24 mouse cellular contexts compared by ENCODE assay signal in genomic region chr1:158741449-158741848, GRCm38 (mm10).
A peak's percentile ranks its signal among the peaks of the same experiment; 100 is the strongest.
DNase-seq lines count a peak whose midpoint lies in the region; ATAC-seq and TF ChIP-seq lines count a peak whose summit lies in the region.
"Had no signal": no experiment of that assay in that cellular context is flagged by ENCODE, and none has a peak within 500 bp of the region (broad histone marks: within the 10 kb centered on the region; RNA-seq: fewer than 3 reads in every experiment).

No protein-coding gene starts in this region.

- H3K4me3 ChIP-seq in embryonic facial prominence, embryonic 13.5 days: no peak overlapping the region
- H3K4me3 ChIP-seq in limb, embryonic 13.5 days: no peak overlapping the region
- H3K4me3 ChIP-seq in thymus, adult 2 months (ENCODE audit: control insufficient read depth, insufficient read depth, low read length): no peak overlapping the region
- H3K4me3 ChIP-seq in liver, postnatal 0 days (ENCODE audit: low read depth, low read length): no peak overlapping the region
- H3K4me3 ChIP-seq: forebrain, embryonic 13.5 days; heart, embryonic 12.5 days; hindbrain, embryonic 15.5 days; intestine, embryonic 15.5 days; midbrain, embryonic 10.5 days had no signal

- no peak for TF ChIP-seq EP300 in liver, postnatal 0 days (IDR thresholded peaks at IDR 0.05; ENCODE audit: low read depth)

- no peak overlapping the region for H3K4me2 ChIP-seq in embryonic facial prominence, embryonic 13.5 days
- H3K4me2 ChIP-seq in limb, embryonic 13.5 days (replicated peaks): no peak overlapping the region
- H3K4me2 ChIP-seq in liver, postnatal 0 days (ENCODE audit: low read depth, low read length): no peak overlapping the region
- H3K4me2 ChIP-seq: forebrain, embryonic 13.5 days; heart, embryonic 12.5 days; hindbrain, embryonic 15.5 days; intestine, embryonic 15.5 days had no signal

- no peak for TF ChIP-seq POLR2A in thymus, adult 2 months (IDR thresholded peaks at IDR 0.05; ENCODE audit: control insufficient read depth, extremely low read depth, insufficient read depth, low read length, poor library complexity)

- ATAC-seq in embryonic facial prominence, embryonic 13.5 days (ENCODE audit: insufficient number of reproducible peaks, insufficient read depth, low FRiP score, low TSS enrichment, low read depth): no peak
- ATAC-seq in limb, embryonic 13.5 days (ENCODE audit: low FRiP score, low read depth): peak; percentile 71; the same call in 1 of the 2 replicates
- no peak for ATAC-seq in liver, postnatal 0 days
- ATAC-seq: activated CD4-positive, CD25-positive, alpha-beta regulatory T cell, adult 4 months; forebrain, embryonic 13.5 days; intestine, embryonic 15.5 days had no signal

- H3K9me3 ChIP-seq in embryonic facial prominence, embryonic 13.5 days: no peaks in the 10 kb centered on the region
- H3K9me3 ChIP-seq in limb, embryonic 13.5 days: no peaks in the 10 kb centered on the region
- H3K9me3 ChIP-seq in liver, postnatal 0 days (ENCODE audit: low read length): no peaks in the 10 kb centered on the region
- H3K9me3 ChIP-seq: forebrain, embryonic 13.5 days; heart, embryonic 12.5 days; hindbrain, embryonic 15.5 days; intestine, embryonic 15.5 days; midbrain, embryonic 10.5 days had no signal

- peaks cover 27% of the 10 kb centered on the region for H3K4me1 ChIP-seq in embryonic facial prominence, embryonic 13.5 days
- H3K4me1 ChIP-seq in limb, embryonic 13.5 days: peaks cover 23% of the 10 kb centered on the region
- no peaks in the 10 kb centered on the region for H3K4me1 ChIP-seq in thymus, adult 2 months (replicated peaks; ENCODE audit: control insufficient read depth, insufficient read depth, low read length)
- no peaks in the 10 kb centered on the region for H3K4me1 ChIP-seq in liver, postnatal 0 days (ENCODE audit: insufficient read depth)
- H3K4me1 ChIP-seq: hindbrain, embryonic 15.5 days; intestine, embryonic 15.5 days had no signal

- H3K9ac ChIP-seq in embryonic facial prominence, embryonic 13.5 days: no peak overlapping the region
- H3K9ac ChIP-seq in limb, embryonic 13.5 days: no peak overlapping the region
- no peak overlapping the region for H3K9ac ChIP-seq in liver, postnatal 0 days (replicated peaks)
- H3K9ac ChIP-seq: forebrain, embryonic 13.5 days; heart, embryonic 12.5 days; hindbrain, embryonic 15.5 days; intestine, embryonic 15.5 days had no signal

- TF ChIP-seq CTCF in thymus, adult 2 months (IDR thresholded peaks at IDR 0.05; ENCODE audit: borderline replicate concordance, control insufficient read depth, extremely low read depth, insufficient read depth, low read length, poor library complexity): no peak
- no peak for TF ChIP-seq CTCF in liver, postnatal 0 days (IDR thresholded peaks at IDR 0.05; ENCODE audit: low read depth)

- peak overlapping the region; percentile 49; the same call in 1 of the 2 replicates for H3K27ac ChIP-seq in embryonic facial prominence, embryonic 13.5 days
- H3K27ac ChIP-seq in limb, embryonic 13.5 days: no peak overlapping the region
- H3K27ac ChIP-seq in thymus, adult 2 months (ENCODE audit: control insufficient read depth, insufficient read depth, low read length): no peak overlapping the region
- H3K27ac ChIP-seq in liver, postnatal 0 days (ENCODE audit: low read depth): no peak overlapping the region
- H3K27ac ChIP-seq: forebrain, embryonic 13.5 days; hindbrain, embryonic 15.5 days; intestine, embryonic 15.5 days; midbrain, embryonic 10.5 days had no signal

- no peaks in the 10 kb centered on the region for H3K27me3 ChIP-seq in embryonic facial prominence, embryonic 13.5 days
- peaks cover 52% of the 10 kb centered on the region for H3K27me3 ChIP-seq in limb, embryonic 13.5 days
- no peaks in the 10 kb centered on the region for H3K27me3 ChIP-seq in thymus, adult 2 months (ENCODE audit: control insufficient read depth, insufficient read depth, low read length)
- no peaks in the 10 kb centered on the region for H3K27me3 ChIP-seq in liver, postnatal 0 days (ENCODE audit: insufficient read depth, low read length)
- H3K27me3 ChIP-seq: forebrain, embryonic 13.5 days; heart, embryonic 12.5 days; hindbrain, embryonic 15.5 days; intestine, embryonic 15.5 days had no signal

- WGBS in embryonic facial prominence, embryonic 13.5 days: 22% methylated on average over 5 of the region's 5 CpGs
- WGBS in limb, embryonic 13.5 days: 21% methylated on average over 5 of the region's 5 CpGs
- WGBS in thymus, adult 2 months: 84% methylated on average over 5 of the region's 5 CpGs
- 69% methylated on average over 5 of the region's 5 CpGs for WGBS in liver, postnatal 0 days (ENCODE audit: insufficient replicate concordance)

- H3K36me3 ChIP-seq in embryonic facial prominence, embryonic 13.5 days: no peaks in the 10 kb centered on the region
- H3K36me3 ChIP-seq in limb, embryonic 13.5 days: no peaks in the 10 kb centered on the region
- no peaks in the 10 kb centered on the region for H3K36me3 ChIP-seq in thymus, adult 2 months (ENCODE audit: control insufficient read depth, insufficient read depth, low read length)
- H3K36me3 ChIP-seq in liver, postnatal 0 days (replicated peaks; ENCODE audit: insufficient read depth, low read length): no peaks in the 10 kb centered on the region
- H3K36me3 ChIP-seq: heart, embryonic 12.5 days; hindbrain, embryonic 15.5 days; intestine, embryonic 15.5 days; midbrain, embryonic 10.5 days had no signal

- DNase-seq in embryo, embryonic 10 days (ENCODE audit: low spot score): peak; percentile 67
- DNase-seq in embryo, embryonic 9.5 days (ENCODE audit: extremely low spot score): no peak
- DNase-seq in adipocyte (ENCODE audit: low spot score): peak; percentile 18
- no peak for DNase-seq in thymus, adult 2 months
- no peak for DNase-seq in liver, postnatal 0 days
- no peak for DNase-seq in lung, postnatal 25 days (ENCODE audit: low spot score)
- DNase-seq: adrenal gland, postnatal 36 days; cerebellum, adult 11-12 months; cerebellum, postnatal 25 days; kidney, adult 9 months; kidney, postnatal 4 days; layer of hippocampus, adult 9-11 months; lung, adult 2 months; lung, postnatal 4 days; right cerebral cortex, postnatal 4 days; thymus, postnatal 36 days had no signal

Comparison
In these comparisons a context has a peak if more than half of its experiments do, and no peak if none do; other contexts are left out.
1. DNase-seq: peak in embryo, embryonic 10 days (single experiment) and adipocyte (single experiment); none in embryo, embryonic 9.5 days (single experiment), thymus, adult 2 months (single experiment), liver, postnatal 0 days (single experiment) and lung, postnatal 25 days (single experiment).